Mouse (Mus musculus): ENCODE measurements at regions not wholly inside any gene's neighbourhood (a gene's known extent, or its start where the extent isn't known, plus 50 kb on each side); places are given as distances from the start of the nearest gene placed in this dataset.

- DNase-seq (ENCODE audit: low spot score) = peak; percentile 18
Observed at GRCm38 (mm10) chr1:193421414-193421813, 51.3 kb upstream of the Camk1g start.

MicroRNA genes in the stretch of these regions (microRNA counts, 519-probe panel; counts per million panel counts)
- microRNA mmu-miR-205 = 8,290 counts per million, percentile 97 among the panel's probes with 10 or more counts

Small RNA genes in the stretch of these regions (microRNA-seq; reads per million reads assigned to microRNA genes)
- 10,635 reads per million, percentile 92 among the genes with 10 or more reads in this experiment for gene Mir205 (ENCODE audit: borderline number of aligned reads)
